Mouse (Mus musculus) CH12.LX (cell line): Measurements from ENCODE around the gene Zfp423. TPM values are rescaled to one million over a fixed set of nuclear protein-coding genes. Genes with fewer than 3 reads are reported as not detected.

Experiments used
- DNase-seq: peaks from one replicate; pipeline ENCODE4 v3.0.0-alpha.2; 2013; ENCODE audit errors: extremely low read depth
- H3K27ac ChIP-seq: 2 replicates; pipeline ENCODE4 v1.5.1; 2012; ENCODE audit warnings: low read depth, mild to moderate bottlenecking, control low read depth, moderate library complexity; ENCODE audit not compliant: insufficient read depth
- H3K27me3 ChIP-seq: replicated peaks from 2 replicates; pipeline ENCODE3; 2012; ENCODE audit warnings: inconsistent platforms
- H3K36me3 ChIP-seq, 2 experiments: replicated peaks in 1 of 2; 2 replicates each; pipeline versions ENCODE3 to v1.6.1; 2012; ENCODE audit warnings: inconsistent platforms in 1 of 2, low read length in 1 of 2, mild to moderate bottlenecking in 1 of 2, mixed read lengths in 1 of 2, moderate library complexity in 1 of 2; ENCODE audit not compliant: control insufficient read depth in 1 of 2, insufficient read depth in 1 of 2
- H3K4me1 ChIP-seq, 2 experiments: 2 replicates each; pipeline ENCODE4 v1.6.1; 2012; ENCODE audit warnings: inconsistent platforms in 1 of 2, moderate library complexity in 1 of 2; ENCODE audit not compliant: insufficient read depth in 2 of 2, control insufficient read depth in 1 of 2
- H3K4me2 ChIP-seq: 2 replicates; pipeline ENCODE4 v1.6.1; 2012; ENCODE audit warnings: low read depth, mild to moderate bottlenecking, control low read depth; ENCODE audit not compliant: poor library complexity, insufficient read depth, severe bottlenecking
- H3K4me3 ChIP-seq, 3 experiments: fragments of 150-350 bp in 1 of 3; sonication (generic) in 1 of 3; replicated peaks in 1 of 3; 2 replicates each; pipeline versions ENCODE3 to v1.5.1; 2011 to 2012; ENCODE audit warnings: low read depth in 2 of 3, low read length in 2 of 3, mild to moderate bottlenecking in 2 of 3, moderate library complexity in 2 of 3, control low read depth in 1 of 3, improper control_type of control experiment in 1 of 3, inconsistent platforms in 1 of 3, mixed read lengths in 1 of 3; ENCODE audit not compliant: poor library complexity in 1 of 3
- H3K79me2 ChIP-seq: replicated peaks from 2 replicates; pipeline ENCODE4 v1.6.1; 2012; ENCODE audit warnings: mild to moderate bottlenecking, moderate library complexity; ENCODE audit not compliant: control insufficient read depth, poor library complexity, insufficient read depth, severe bottlenecking; ENCODE audit errors: extremely low read depth
- H3K9ac ChIP-seq: 2 replicates; pipeline ENCODE4 v1.6.1; 2012; ENCODE audit warnings: low read depth, mild to moderate bottlenecking, control low read depth, moderate library complexity; ENCODE audit not compliant: insufficient read depth
- H3K9me3 ChIP-seq: replicated peaks from 2 replicates; pipeline ENCODE3; 2012; ENCODE audit warnings: low read length, inconsistent platforms, mixed read lengths
- BHLHE40 ChIP-seq: IDR thresholded peaks from 2 replicates; pipeline ENCODE4 v1.6.1; 2011; ENCODE audit warnings: mild to moderate bottlenecking, low read depth, low read length, improper control_type of control experiment
- CHD1 ChIP-seq: IDR thresholded peaks from 2 replicates; pipeline ENCODE4 v1.6.1; 2012; ENCODE audit warnings: low read depth, low read length, improper control_type of control experiment, inconsistent platforms
- ELF1 ChIP-seq: IDR thresholded peaks from 2 replicates; pipeline ENCODE4 v1.6.1; 2014; ENCODE audit warnings: low read depth, mild to moderate bottlenecking, inconsistent platforms, low read length, improper control_type of control experiment
- EP300 ChIP-seq: IDR thresholded peaks from 2 replicates; pipeline ENCODE4 v1.6.1; 2011; ENCODE audit warnings: low read length, improper control_type of control experiment
- ETS1 ChIP-seq: conservative IDR thresholded peaks from 2 replicates; pipeline ENCODE4 v1.6.1; 2012; ENCODE audit warnings: low read depth, mild to moderate bottlenecking, inconsistent platforms, low read length, improper control_type of control experiment, moderate library complexity
- IRF4 ChIP-seq: IDR thresholded peaks from 2 replicates; pipeline ENCODE4 v1.6.1; 2014; ENCODE audit warnings: low read depth, mild to moderate bottlenecking, inconsistent platforms, low read length, improper control_type of control experiment
- JUN ChIP-seq: IDR thresholded peaks from 2 replicates; pipeline ENCODE4 v1.6.1; 2011; ENCODE audit warnings: low read depth, mild to moderate bottlenecking, low read length, improper control_type of control experiment, moderate library complexity; ENCODE audit not compliant: insufficient read depth
- JUND ChIP-seq: conservative IDR thresholded peaks from 2 replicates; pipeline ENCODE4 v1.6.1; 2011; ENCODE audit warnings: low read depth, low read length, improper control_type of control experiment
- MEF2A ChIP-seq: IDR thresholded peaks from 2 replicates; pipeline ENCODE4 v1.6.1; 2014; ENCODE audit warnings: low read depth, mild to moderate bottlenecking, inconsistent platforms, low read length, improper control_type of control experiment, borderline replicate concordance
- MXI1 ChIP-seq: IDR thresholded peaks from 2 replicates; pipeline ENCODE4 v1.6.1; 2011; ENCODE audit warnings: mild to moderate bottlenecking, low read depth, low read length, improper control_type of control experiment
- TBP ChIP-seq: conservative IDR thresholded peaks from 2 replicates; pipeline ENCODE4 v1.6.1; 2011; ENCODE audit warnings: low read depth, low read length, improper control_type of control experiment
- USF1 ChIP-seq: IDR thresholded peaks from 2 replicates; pipeline ENCODE4 v1.6.1; 2014; ENCODE audit warnings: low read depth, mild to moderate bottlenecking, inconsistent platforms, low read length, improper control_type of control experiment
- ZC3H11A ChIP-seq: IDR thresholded peaks from 2 replicates; pipeline ENCODE4 v1.6.1; 2012; ENCODE audit warnings: low read depth, mild to moderate bottlenecking, inconsistent platforms, low read length, improper control_type of control experiment
- ZNF384 ChIP-seq: IDR thresholded peaks from 2 replicates; pipeline ENCODE4 v1.6.1; 2012; ENCODE audit warnings: low read depth, low read length, improper control_type of control experiment, inconsistent platforms
- dilution Hi-C: fragments of 300-500 bp; cut with MboI; formaldehyde crosslinking; loops from 2 replicates; pipeline ENCODE4 v1.14.3; 2020; ENCODE audit warnings: low sequenced_read_pairs; ENCODE audit not compliant: extremely low pct_unique_long_range_greater_than_20kb, extremely low pct_ligation_motif_present
- in situ Hi-C: fragments of 300-500 bp; cut with MboI; formaldehyde crosslinking; loops from 3 replicates; pipeline ENCODE4 v1.14.3; 2019; ENCODE audit warnings: low sequenced_read_pairs, low pct_ligation_motif_present, low pct_unique_long_range_greater_than_20kb, mixed read lengths
- polyA plus RNA-seq: library from polyadenylated mRNA; unstranded; fragments of >175 nt; gene quantifications from 2 replicates; pipeline ENCODE4 v1.2.1, GENCODE M21; 2012; ENCODE audit warnings: low read depth; ENCODE audit not compliant: insufficient read length
- total RNA-seq, 2 experiments: library from RNA; depleted of rRNA; stranded (reverse); fragments of 300-350 nt in 1 of 2; fragments of >200 nt in 1 of 2; gene quantifications; 2 replicates each; pipeline ENCODE4 v1.2.3; 2012 to 2014

Gene Zfp423
- total and polyA plus RNA-seq, 3 experiments = 0.25 to 2.7 (median 0.32) TPM

DNA sequence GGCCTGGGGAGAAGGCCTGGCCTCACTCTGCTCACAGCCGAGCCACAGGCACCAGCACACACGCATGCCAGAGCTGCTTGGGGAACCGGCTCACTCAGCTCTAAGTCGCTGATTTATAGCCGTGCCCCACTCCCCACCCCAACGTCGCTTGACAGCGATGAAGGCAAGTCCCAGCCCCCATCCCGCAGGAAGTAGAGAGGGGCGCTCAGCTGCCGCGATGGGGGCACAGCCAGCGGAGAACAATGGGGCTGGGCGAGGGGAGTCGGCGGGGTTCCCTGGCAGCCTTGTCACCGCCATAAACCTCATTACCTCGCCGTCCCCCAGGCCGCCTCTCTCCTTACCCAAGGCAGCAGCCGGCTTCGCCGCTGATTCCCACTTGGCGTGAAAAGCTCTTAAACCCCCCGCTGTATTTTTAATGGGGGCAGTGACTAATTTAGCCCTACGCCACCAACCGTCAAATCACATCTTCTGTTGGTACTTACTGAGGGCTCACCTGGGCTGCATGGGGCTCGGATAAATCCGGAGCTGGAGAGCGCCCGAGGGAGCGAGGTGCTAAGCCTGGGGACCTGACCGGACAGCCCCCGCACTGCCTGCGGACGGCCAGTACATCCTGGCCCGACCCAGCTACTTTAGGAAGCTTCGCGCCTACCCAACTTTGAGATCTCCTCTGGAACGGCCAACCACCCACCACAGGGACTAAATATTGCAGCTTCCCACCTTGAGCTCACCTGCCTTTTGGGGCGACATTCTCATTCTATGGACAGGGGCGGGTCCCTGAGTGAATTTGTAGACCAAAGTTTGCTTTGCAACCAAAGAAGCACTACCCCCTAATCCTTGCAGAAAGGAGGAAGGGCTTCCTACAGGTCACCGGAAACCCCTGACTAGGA, 299.1 kb downstream of the Zfp423 start:
- no peaks in the 10 kb centered on the region for H3K36me3 ChIP-seq
- no peaks in the 10 kb centered on the region for H3K9me3 ChIP-seq
- H3K4me2 ChIP-seq = no peak overlapping the region
- H3K4me3 ChIP-seq = no peak overlapping the region
- dilution Hi-C loops (no loop called here), in situ Hi-C loops (no loop called here)
- peaks cover 19 to 55% of the 10 kb centered on the region in 2 experiments for H3K4me1 ChIP-seq
- H3K79me2 ChIP-seq = no peaks in the 10 kb centered on the region
- no peak overlapping the region for H3K27ac ChIP-seq
- TF ChIP-seq ZC3H11A (no peak), TBP (no peak), CHD1 (no peak), MXI1 (no peak), EP300 (no peak), USF1 (no peak), BHLHE40 (no peak)
- no peak overlapping the region for H3K9ac ChIP-seq
- DNase-seq = no peak
- H3K27me3 ChIP-seq = no peaks in the 10 kb centered on the region

DNA sequence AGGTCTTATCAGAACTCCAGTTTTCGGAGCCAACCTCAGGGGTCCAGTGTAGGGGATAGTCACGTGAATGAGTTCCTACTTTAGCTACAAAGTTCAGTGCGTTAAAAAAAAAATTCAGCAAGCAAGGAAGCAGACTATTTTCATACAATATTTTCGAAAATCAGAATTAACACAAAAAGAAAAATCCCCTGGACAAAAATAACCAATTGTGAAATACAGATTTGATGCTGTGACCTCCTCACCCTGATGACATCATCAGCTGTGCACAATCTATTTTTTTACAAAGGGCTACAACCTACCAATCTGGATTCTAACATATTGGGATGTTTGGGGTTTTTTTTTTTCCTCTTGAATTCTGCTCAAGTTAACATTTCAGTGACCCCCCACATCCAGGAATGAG, 301.9 kb downstream of the Zfp423 start:
- Histone ChIP-seq H3K36me3 (no peaks in the 10 kb centered on the region), H3K27ac (no peak overlapping the region), H3K4me2 (peak overlapping the region; percentile 45; the same call in 1 of the 2 replicates), H3K27me3 (no peaks in the 10 kb centered on the region), H3K9ac (peak overlapping the region; percentile 35; the same call in 1 of the 2 replicates), H3K9me3 (peaks cover 4% of the 10 kb centered on the region), H3K79me2 (no peaks in the 10 kb centered on the region), H3K4me3 (no peak overlapping the region), H3K4me1 (peaks cover 6 to 27% of the 10 kb centered on the region in 2 experiments; a peak in 3 of 4 replicates)
- dilution Hi-C loops = no loop called here
- TF ChIP-seq MEF2A (peak; percentile 78), BHLHE40 (peak; percentile 67), EP300 (no peak), JUN (peak; percentile 40; the same call in 1 of the 2 replicates), IRF4 (peak; percentile 62), ELF1 (no peak), ETS1 (peak; percentile 43; the same call in 1 of the 2 replicates), USF1 (no peak), ZNF384 (peak; percentile 80), JUND (peak; percentile 36; the same call in 1 of the 2 replicates)
- in situ Hi-C loops = no loop called here
- DNase-seq = peak; percentile 19
